Mouse (Mus musculus) kidney, adult 2 months (tissue): ENCODE measurements around the gene Klhdc3. TPM values are rescaled to one million over a fixed set of nuclear protein-coding genes. Genes with fewer than 3 reads are reported as not detected.

Experiments
- DNase-seq: peaks from one replicate; pipeline ENCODE4 v3.0.0; 2021
- H3K27ac ChIP-seq: fragments of 200-500 bp; 2 replicates; pipeline ENCODE4 v1.5.1; 2012; ENCODE audit warnings: low read depth, low read length, control low read depth, inconsistent platforms; ENCODE audit not compliant: insufficient read depth
- H3K27me3 ChIP-seq: fragments of 200-500 bp; replicated peaks from 2 replicates; pipeline ENCODE4 v1.6.1; 2012; ENCODE audit warnings: mild to moderate bottlenecking, moderate library complexity, low read length, inconsistent platforms; ENCODE audit not compliant: control insufficient read depth, insufficient read depth
- H3K36me3 ChIP-seq: fragments of 200-500 bp; 2 replicates; pipeline ENCODE4 v1.6.1; 2012; ENCODE audit warnings: mild to moderate bottlenecking, moderate library complexity, low read length, inconsistent platforms; ENCODE audit not compliant: control insufficient read depth, insufficient read depth
- H3K4me1 ChIP-seq: fragments of 200-500 bp; 2 replicates; pipeline ENCODE4 v1.6.1; 2011; ENCODE audit warnings: low read length; ENCODE audit not compliant: control insufficient read depth, insufficient read depth
- H3K4me3 ChIP-seq: fragments of 200-500 bp; 2 replicates; pipeline ENCODE4 v1.5.1; 2011; ENCODE audit warnings: mild to moderate bottlenecking, low read depth, low read length, control low read depth; ENCODE audit not compliant: insufficient read depth
- CTCF ChIP-seq: fragments of 200-500 bp; conservative IDR thresholded peaks from 2 replicates; pipeline ENCODE4 v1.5.1; 2011; ENCODE audit warnings: low read depth, mild to moderate bottlenecking, control low read depth, low read length, moderate library complexity, mixed read lengths; ENCODE audit not compliant: insufficient read depth, insufficient read length
- POLR2A ChIP-seq: fragments of 200-500 bp; IDR thresholded peaks from one replicate; pipeline ENCODE4 v1.6.1; 2011; ENCODE audit warnings: low read depth, low read length, control low read depth
- WGBS: fragments of 180-500 bp; shearing (Covaris S2); methylation state at CpG from one replicate; pipeline ENCODE4 v1.1.7; 2018; 5-methylcytosine and 5-hydroxymethylcytosine counted together
- polyA plus RNA-seq: library from polyadenylated mRNA; depleted of rRNA; stranded (reverse); fragments of >200 nt; gene quantifications from 2 replicates; pipeline ENCODE4 v1.2.3, GENCODE M21; 2012

Gene Klhdc3
- polyA plus RNA-seq, 1 experiment: 88.6 TPM

DNA sequence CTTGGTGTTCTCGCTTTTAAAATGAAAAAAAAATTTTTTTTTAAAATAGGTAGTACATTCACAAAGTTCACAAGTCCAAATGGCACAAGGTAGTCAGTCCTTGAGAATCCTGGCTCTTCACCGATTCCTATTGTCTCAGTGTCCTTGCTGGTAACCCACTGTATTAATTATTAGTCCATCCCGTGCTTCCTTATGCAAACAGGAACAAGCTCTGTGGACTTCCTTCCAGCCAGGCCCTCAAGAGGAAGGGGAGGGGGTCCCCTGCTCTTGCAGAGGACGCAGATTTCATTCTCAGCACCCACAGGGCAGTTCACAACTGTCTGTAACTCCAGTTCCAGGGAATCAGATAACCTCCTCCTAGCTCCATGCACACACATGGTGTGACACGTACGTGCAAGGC, 24.7 kb downstream of the Klhdc3 start:
- TF ChIP-seq CTCF (no peak), POLR2A (no peak)
- Histone ChIP-seq H3K4me3 (no peak overlapping the region), H3K4me1 (peaks cover 2% of the 10 kb centered on the region), H3K36me3 (no peaks in the 10 kb centered on the region), H3K27me3 (no peaks in the 10 kb centered on the region), H3K27ac (no peak overlapping the region)
- 57% methylated on average over 6 of the region's 6 CpGs for WGBS
- peak; percentile 19 for DNase-seq

GRCm38 (mm10) chr17:46651755-46652547, 28.8 kb downstream of the Klhdc3 start:
- H3K27me3 ChIP-seq: no peaks in the 10 kb centered on the region
- H3K36me3 ChIP-seq: no peaks in the 10 kb centered on the region
- 55% methylated on average over 20 of the region's 20 CpGs for WGBS
- no peak for DNase-seq
- H3K27ac ChIP-seq: no peak overlapping the region
- H3K4me3 ChIP-seq: no peak overlapping the region
- H3K4me1 ChIP-seq: peaks cover 2% of the 10 kb centered on the region
- TF ChIP-seq CTCF (no peak), POLR2A (no peak)

- H3K27me3 ChIP-seq: no peaks in the 10 kb centered on the region
- H3K36me3 ChIP-seq: no peaks in the 10 kb centered on the region
- TF ChIP-seq POLR2A (no peak), CTCF (no peak)
- H3K4me1 ChIP-seq: peaks cover 2% of the 10 kb centered on the region
- peak overlapping the region; percentile 42 for H3K4me3 ChIP-seq
- no peak for DNase-seq
- 55% methylated on average over 17 of the region's 17 CpGs for WGBS
- H3K27ac ChIP-seq: peak overlapping the region; percentile 13; the same call in 1 of the 2 replicates
These were observed 29.4 kb downstream of the Klhdc3 start for GRCm38 (mm10) chr17:46651292-46651691.

- WGBS: under 1% methylated on average over 58 of the region's 58 CpGs
- Histone ChIP-seq H3K27me3 (no peaks in the 10 kb centered on the region), H3K4me3 (peak within 1 kb of the TSS; percentile 42), H3K27ac (peak within 1 kb of the TSS; percentile 72), H3K36me3 (no peaks in the 10 kb centered on the region), H3K4me1 (peaks cover 2% of the 10 kb centered on the region)
- peak; percentile 95 for DNase-seq
- TF ChIP-seq POLR2A: peak; percentile 28
- no peak for TF ChIP-seq CTCF
These were observed 30.3 kb downstream of the Klhdc3 start, which contains the start of gene Cul7 for GRCm38 (mm10) chr17:46650232-46651031. Cul7 (plus strand) TSS chr17:46650337.

GRCm38 (mm10) chr17:46649811-46650210, 30.9 kb downstream of the Klhdc3 start:
- peak overlapping the region; percentile 72 for H3K27ac ChIP-seq
- peaks cover 2% of the 10 kb centered on the region for H3K4me1 ChIP-seq
- peak overlapping the region; percentile 42 for H3K4me3 ChIP-seq
- no peaks in the 10 kb centered on the region for H3K36me3 ChIP-seq
- no peak for TF ChIP-seq CTCF
- TF ChIP-seq POLR2A: no peak
- DNase-seq: no peak
- no peaks in the 10 kb centered on the region for H3K27me3 ChIP-seq
- 15% methylated on average over 15 of the region's 15 CpGs for WGBS

DNA sequence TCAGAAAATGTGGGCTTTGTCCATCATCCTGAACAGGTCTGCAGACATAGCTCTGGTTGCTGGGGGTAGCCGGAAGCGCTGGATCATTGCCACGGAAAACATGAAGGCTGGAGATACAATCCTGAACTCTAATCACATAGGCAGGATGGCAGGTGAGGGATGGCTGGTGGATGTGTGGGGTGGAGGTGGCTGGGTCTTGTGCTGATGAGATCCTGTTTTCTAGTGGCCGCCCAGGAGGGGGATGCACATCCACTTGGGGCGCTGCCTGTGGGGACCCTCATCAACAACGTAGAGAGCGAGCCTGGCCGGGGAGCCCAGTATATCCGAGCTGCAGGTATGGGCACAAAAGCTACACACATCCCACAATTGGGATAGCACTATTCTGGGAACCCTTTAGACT, 32.3 kb downstream of the Klhdc3 start:
- H3K36me3 ChIP-seq: no peaks in the 10 kb centered on the region
- no peak overlapping the region for H3K27ac ChIP-seq
- WGBS: 88% methylated on average over 9 of the region's 9 CpGs
- H3K4me1 ChIP-seq: peaks cover 8% of the 10 kb centered on the region
- no peak for DNase-seq
- H3K4me3 ChIP-seq: no peak overlapping the region
- TF ChIP-seq POLR2A: no peak
- no peak for TF ChIP-seq CTCF
- H3K27me3 ChIP-seq: no peaks in the 10 kb centered on the region

DNA sequence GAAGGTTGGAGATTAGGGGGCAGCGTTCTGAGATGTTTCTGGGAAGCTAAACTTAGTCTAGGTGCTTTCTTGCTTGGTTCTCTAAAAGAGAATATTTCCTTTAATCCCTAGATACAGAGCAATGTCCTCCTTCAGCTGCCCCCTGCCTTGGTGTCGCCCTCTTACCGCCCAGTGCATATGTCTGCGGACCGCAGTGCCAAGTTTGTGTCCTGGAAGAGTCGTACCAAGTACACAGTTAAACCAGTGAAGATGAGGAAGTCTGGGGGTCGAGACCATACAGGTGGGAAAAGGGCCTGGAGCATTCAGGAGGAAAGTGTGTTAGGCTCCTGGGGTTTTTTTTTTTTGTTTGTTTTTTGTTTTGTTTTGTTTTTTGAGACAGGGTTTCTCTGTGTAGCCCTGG, 33.4 kb downstream of the Klhdc3 start:
- Histone ChIP-seq H3K27ac (no peak overlapping the region), H3K4me1 (peaks cover 11% of the 10 kb centered on the region), H3K36me3 (no peaks in the 10 kb centered on the region), H3K4me3 (no peak overlapping the region), H3K27me3 (no peaks in the 10 kb centered on the region)
- 91% methylated on average over 7 of the region's 7 CpGs for WGBS
- TF ChIP-seq CTCF (no peak), POLR2A (no peak)
- no peak for DNase-seq
